Mouse (Mus musculus) hindbrain, embryonic 14.5 days (tissue): ENCODE measurements around the gene Serpinh1. TPM values are rescaled to one million over a fixed set of nuclear protein-coding genes. Genes with fewer than 3 reads are reported as not detected.

Experiments used
- ATAC-seq: fragments of 200-750 bp; cut with Nextera tagmentation; 2 replicates; pipeline ENCODE4 v1.8.0; 2017; ENCODE audit warnings: moderate number of reproducible peaks, mild to moderate bottlenecking, moderate TSS enrichment, moderate library complexity; ENCODE audit not compliant: low FRiP score
- DNase-seq: peaks from one replicate; pipeline ENCODE4 v3.0.0-alpha.2; 2015; ENCODE audit warnings: low spot score
- H3K27ac ChIP-seq: fragments of 300-500 bp; sonication (generic); 2 replicates; pipeline ENCODE4 v1.5.1; 2014; ENCODE audit warnings: mild to moderate bottlenecking, moderate library complexity
- H3K27me3 ChIP-seq: fragments of 300-500 bp; sonication (generic); 2 replicates; pipeline ENCODE4 v1.6.1; 2014; ENCODE audit warnings: mild to moderate bottlenecking, low read length, mixed read lengths; ENCODE audit not compliant: control insufficient read depth, insufficient read depth
- H3K36me3 ChIP-seq: fragments of 300-500 bp; sonication (generic); replicated peaks from 2 replicates; pipeline ENCODE4 v1.6.1; 2014; ENCODE audit not compliant: control insufficient read depth, insufficient read depth
- H3K4me1 ChIP-seq: fragments of 300-500 bp; sonication (generic); replicated peaks from 2 replicates; pipeline ENCODE4 v1.6.1; 2014; ENCODE audit warnings: antibody characterized with exemption, low read length, mixed read lengths; ENCODE audit not compliant: control insufficient read depth, insufficient read depth
- H3K4me2 ChIP-seq: fragments of 300-500 bp; sonication (generic); replicated peaks from 2 replicates; pipeline ENCODE4 v1.6.1; 2014; ENCODE audit warnings: mild to moderate bottlenecking, moderate library complexity
- H3K4me3 ChIP-seq: fragments of 300-500 bp; sonication (generic); replicated peaks from 2 replicates; pipeline ENCODE4 v1.5.1; 2014; ENCODE audit warnings: mild to moderate bottlenecking, low read length
- H3K9ac ChIP-seq: fragments of 300-500 bp; sonication (generic); 2 replicates; pipeline ENCODE4 v1.6.1; 2014
- H3K9me3 ChIP-seq: fragments of 300-500 bp; sonication (generic); 2 replicates; pipeline ENCODE4 v1.6.1; 2016; ENCODE audit warnings: low read length; ENCODE audit not compliant: control insufficient read depth
- WGBS: fragments of 180-500 bp; shearing (Covaris S2); extraction: QIAGEN DNeasy Blood & Tissue Kit; methylation state at CpG from one replicate; pipeline ENCODE4 v1.1.7; 2014; 5-methylcytosine and 5-hydroxymethylcytosine counted together
- polyA plus RNA-seq: library from polyadenylated mRNA; unstranded; fragments of >200 nt; fragmentation: Nextera tagmentation; extraction: Ambion mirVana; gene quantifications from 2 replicates; pipeline ENCODE4 v1.2.1, GENCODE M21; 2014

The Serpinh1 gene
- polyA plus RNA-seq, 1 experiment from 2014 or later, result 128 TPM

GRCm38 (mm10) chr7:99358371-99358770, 5.3 kb upstream of the Serpinh1 start:
- Histone ChIP-seq H3K4me1 (peaks cover 48% of the 10 kb centered on the region), H3K4me3 (no peak overlapping the region), H3K27ac (no peak overlapping the region), H3K4me2 (no peak overlapping the region), H3K27me3 (no peaks in the 10 kb centered on the region), H3K9me3 (no peaks in the 10 kb centered on the region), H3K36me3 (no peaks in the 10 kb centered on the region), H3K9ac (no peak overlapping the region)
- 88% methylated on average over 8 of the region's 8 CpGs for WGBS
- no peak for ATAC-seq
- no peak for DNase-seq

GRCm38 (mm10) chr7:99357201-99357600, 4.2 kb upstream of the Serpinh1 start:
- Histone ChIP-seq H3K9me3 (no peaks in the 10 kb centered on the region), H3K4me3 (no peak overlapping the region), H3K4me1 (peaks cover 48% of the 10 kb centered on the region), H3K36me3 (no peaks in the 10 kb centered on the region), H3K27me3 (no peaks in the 10 kb centered on the region), H3K27ac (0 out of 2 replicates have a peak overlapping the region, but pooled peaks have one; percentile 78), H3K4me2 (no peak overlapping the region), H3K9ac (no peak overlapping the region)
- DNase-seq, result no peak
- WGBS, result 57% methylated on average over 7 of the region's 7 CpGs
- ATAC-seq, result no peak

GRCm38 (mm10) chr7:99356244-99356930, 3.3 kb upstream of the Serpinh1 start:
- 36% methylated on average over 9 of the region's 9 CpGs for WGBS

GRCm38 (mm10) chr7:99355731-99356131, 2.7 kb upstream of the Serpinh1 start:
- H3K9ac ChIP-seq, result peak overlapping the region; percentile 32; the same call in 1 of the 2 replicates
- no peaks in the 10 kb centered on the region for H3K27me3 ChIP-seq
- H3K4me3 ChIP-seq, result no peak overlapping the region
- peak overlapping the region; percentile 28 for H3K4me2 ChIP-seq
- no peak for ATAC-seq
- WGBS, result 6% methylated on average over 7 of the region's 7 CpGs
- H3K27ac ChIP-seq, result peak overlapping the region; percentile 78
- no peaks in the 10 kb centered on the region for H3K36me3 ChIP-seq
- H3K9me3 ChIP-seq, result no peaks in the 10 kb centered on the region
- peaks cover 55% of the 10 kb centered on the region for H3K4me1 ChIP-seq
- peak; percentile 77 for DNase-seq

More at GRCm38 (mm10) chr7:99356244-99356930, 3.3 kb upstream of the Serpinh1 start:
- H3K4me1 ChIP-seq, result peaks cover 55% of the 10 kb centered on the region
- no peaks in the 10 kb centered on the region for H3K27me3 ChIP-seq
- peak overlapping the region; percentile 28; the same call in 1 of the 2 replicates for H3K4me2 ChIP-seq
- H3K9me3 ChIP-seq, result no peaks in the 10 kb centered on the region
- DNase-seq (no peak), ATAC-seq (no peak)
- no peaks in the 10 kb centered on the region for H3K36me3 ChIP-seq
- peak overlapping the region; percentile 78 for H3K27ac ChIP-seq
- H3K4me3 ChIP-seq, result no peak overlapping the region
- H3K9ac ChIP-seq, result 0 out of 2 replicates have a peak overlapping the region, but pooled peaks have one; percentile 32

GRCm38 (mm10) chr7:99351802-99352517, 1.1 kb downstream of the Serpinh1 start:
- WGBS, result 4% methylated on average over 18 of the region's 18 CpGs
- Histone ChIP-seq H3K9me3 (no peaks in the 10 kb centered on the region), H3K9ac (peak overlapping the region; percentile 63)

GRCm38 (mm10) chr7:99351104-99351801, 1.8 kb downstream of the Serpinh1 start:
- peak overlapping the region; percentile 63 for H3K9ac ChIP-seq
- 7% methylated on average over 12 of the region's 12 CpGs for WGBS
- peak overlapping the region; percentile 59 for H3K4me2 ChIP-seq
- H3K27ac ChIP-seq, result peak overlapping the region; percentile 78
- ATAC-seq, result no peak
- peak overlapping the region; percentile 40 for H3K4me3 ChIP-seq
- no peaks in the 10 kb centered on the region for H3K27me3 ChIP-seq
- no peaks in the 10 kb centered on the region for H3K9me3 ChIP-seq
- peaks cover 31% of the 10 kb centered on the region for H3K4me1 ChIP-seq
- H3K36me3 ChIP-seq, result peaks cover 17% of the 10 kb centered on the region; the same call in 1 of the 2 replicates
- no peak for DNase-seq

More at GRCm38 (mm10) chr7:99351802-99352517, 1.1 kb downstream of the Serpinh1 start:
- Histone ChIP-seq H3K27me3 (no peaks in the 10 kb centered on the region), H3K36me3 (peaks cover 10% of the 10 kb centered on the region; the same call in 1 of the 2 replicates), H3K27ac (peak overlapping the region; percentile 78), H3K4me3 (peak overlapping the region; percentile 40), H3K4me2 (peak overlapping the region; percentile 59), H3K4me1 (peaks cover 39% of the 10 kb centered on the region)
- ATAC-seq, result peak; percentile 41; the same call in 1 of the 2 replicates
- DNase-seq, result peak; percentile 64

GRCm38 (mm10) chr7:99349782-99350720, 3.0 kb downstream of the Serpinh1 start:
- H3K4me2 ChIP-seq, result peak overlapping the region; percentile 59
- no peak for ATAC-seq
- no peak for DNase-seq
- H3K4me1 ChIP-seq, result peaks cover 19% of the 10 kb centered on the region
- no peaks in the 10 kb centered on the region for H3K9me3 ChIP-seq
- H3K9ac ChIP-seq, result no peak overlapping the region
- H3K27me3 ChIP-seq, result no peaks in the 10 kb centered on the region
- H3K27ac ChIP-seq, result no peak overlapping the region
- peak overlapping the region; percentile 40 for H3K4me3 ChIP-seq
- 73% methylated on average over 9 of the region's 9 CpGs for WGBS
- H3K36me3 ChIP-seq, result peaks cover 26% of the 10 kb centered on the region

GRCm38 (mm10) chr7:99348883-99349282, 4.2 kb downstream of the Serpinh1 start:
- Histone ChIP-seq H3K9me3 (no peaks in the 10 kb centered on the region), H3K36me3 (peaks cover 29% of the 10 kb centered on the region), H3K27ac (no peak overlapping the region), H3K4me2 (no peak overlapping the region), H3K4me1 (peaks cover 16% of the 10 kb centered on the region), H3K4me3 (no peak overlapping the region), H3K27me3 (no peaks in the 10 kb centered on the region), H3K9ac (no peak overlapping the region)
- no peak for DNase-seq
- ATAC-seq, result no peak
- 96% methylated on average over 26 of the region's 26 CpGs for WGBS
